ENCODE assay signal across 8 mouse cellular contexts in the genomic region with DNA sequence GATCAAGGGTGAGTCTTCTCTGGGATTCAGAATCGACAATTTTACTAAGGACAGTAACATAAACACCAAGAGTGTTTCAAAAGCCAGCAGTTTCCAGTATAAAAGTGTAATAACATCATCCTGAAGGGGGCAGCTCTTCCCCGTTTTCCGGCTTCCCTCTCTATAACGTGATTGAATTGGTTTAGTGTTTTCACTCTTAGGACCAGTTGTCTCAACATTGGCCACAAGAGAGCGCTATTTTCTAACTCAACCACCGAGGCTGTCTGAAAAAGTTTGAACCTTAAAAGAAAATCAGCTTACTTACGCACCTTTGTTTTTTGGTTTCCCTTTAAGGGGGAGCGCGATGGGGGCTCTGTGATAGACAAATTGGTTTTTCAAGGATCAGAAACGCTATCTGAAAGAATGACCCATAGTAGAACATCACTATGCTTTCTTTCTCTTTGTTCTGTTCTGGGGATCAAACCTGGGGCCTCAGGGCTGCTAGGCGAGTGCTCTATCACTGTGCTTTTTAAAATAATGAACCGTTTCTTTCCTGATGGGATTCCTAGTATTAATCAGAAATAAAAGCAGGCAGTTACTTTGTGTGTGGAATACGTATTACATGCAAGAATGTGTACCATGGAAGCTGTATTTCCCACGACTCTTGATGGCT. TPM values are rescaled to one million over a fixed set of nuclear protein-coding genes. Genes with fewer than 3 reads are reported as not detected.
DNase-seq lines count a peak whose midpoint lies in the region; ATAC-seq lines count a peak whose summit lies in the region.

No protein-coding gene starts in this region.

- H3K4me1 ChIP-seq in megakaryocyte, embryonic 14.5 days: peaks cover 79% of the 10 kb centered on the region

- H3K9me3 ChIP-seq in megakaryocyte, embryonic 14.5 days: no peaks in the 10 kb centered on the region

- no peaks in the 10 kb centered on the region for H3K27me3 ChIP-seq in megakaryocyte, embryonic 14.5 days (replicated peaks)

- no peaks in the 10 kb centered on the region for H3K36me3 ChIP-seq in megakaryocyte, embryonic 14.5 days (replicated peaks; ENCODE audit: low read length)

- H3K4me3 ChIP-seq in megakaryocyte, embryonic 14.5 days (replicated peaks): peak overlapping the region; percentile 80

- DNase-seq in adrenal gland, adult (ENCODE audit: inconsistent age in 2 of 2, low spot score in 1 of 2): peak; percentile 81 to 95
- peak; percentile 97 for DNase-seq in embryo, embryonic 10.5 days (ENCODE audit: low spot score)
- DNase-seq in gastrocnemius, postnatal 14 days: peak; percentile 52
- DNase-seq in left cerebral cortex, adult 8-10 months (ENCODE audit: low spot score in 2 of 2): peak; percentile 61 to 63
- peak; percentile 90 to 94 for DNase-seq in right cerebral cortex, adult 2 months (ENCODE audit: low spot score in 2 of 2)
- peak; percentile 63 to 77 for DNase-seq in urinary bladder, postnatal 4 days (ENCODE audit: low spot score in 2 of 2)

- peak; percentile 95 for ATAC-seq in inflammation-experienced regulatory T-cells, adult 6 months

- intact Hi-C loops in gastrocnemius, postnatal 14 days (cut with DNase I; ENCODE audit: low total_unique reads): loop anchor here (5.0 kb wide), 1 partner anchor 165 kb away; no protein-coding TSS in a partner anchor

RNA-seq across cellular contexts. Expression of a gene that starts 18.2 kb away (rescaled TPM):
- 10 to 100 TPM in 1 of 2 experiments, 1 to 10 TPM in 1; 3.0 to 11.2 TPM for total RNA-seq in gastrocnemius, postnatal 14 days (2021)
- 1 to 10 TPM in 1 of 3 experiments, under 1 TPM in 2; 0.60 to 9.7 (median 0.61) TPM for polyA plus RNA-seq in inflammation-experienced regulatory T-cells, adult 6 months (2017; shearing (Covaris generic))
- 1 to 10 TPM; 2.1 to 5.1 (median 3.7) TPM for total RNA-seq in left cerebral cortex, adult 8-10 months (2022)
- polyA plus RNA-seq in megakaryocyte, embryonic 14.5 days (2012; ENCODE audit: insufficient read depth, low replicate concordance): 0.20 TPM in 1 of 2 replicates, not detected in the other

Comparison
In these comparisons a context has a peak if more than half of its experiments do, and no peak if none do; other contexts are left out.
1. Peak in every context shown above with its lines: DNase-seq, ATAC-seq and H3K4me3 ChIP-seq.